Mouse (Mus musculus) forebrain, embryonic 15.5 days (tissue): ENCODE measurements around the gene Taco1. TPM values are rescaled to one million over a fixed set of nuclear protein-coding genes. Genes with fewer than 3 reads are reported as not detected.
"Not testable (repeated sequence)": the region's sequence is repeated elsewhere in the genome, so short reads cannot be mapped to it uniquely, and the experiment has no call there.

Experiments used
- ATAC-seq: fragments of 200-750 bp; cut with Nextera tagmentation; replicated peaks from 2 replicates; pipeline ENCODE4 v1.8.0; 2017; ENCODE audit warnings: mild to moderate bottlenecking, moderate TSS enrichment, moderate library complexity
- H3K27ac ChIP-seq: fragments of 300-500 bp; sonication (generic); replicated peaks from 2 replicates; pipeline ENCODE4 v1.5.1; 2015; ENCODE audit warnings: mild to moderate bottlenecking, inconsistent platforms
- H3K27me3 ChIP-seq: fragments of 300-500 bp; sonication (generic); 2 replicates; pipeline ENCODE4 v1.6.1; 2015; ENCODE audit warnings: inconsistent platforms
- H3K36me3 ChIP-seq: fragments of 300-500 bp; sonication (generic); 2 replicates; pipeline ENCODE4 v1.6.1; 2015; ENCODE audit warnings: mild to moderate bottlenecking, inconsistent platforms
- H3K4me1 ChIP-seq: fragments of 300-500 bp; sonication (generic); 2 replicates; pipeline ENCODE4 v1.6.1; 2015; ENCODE audit warnings: inconsistent platforms
- H3K4me2 ChIP-seq: fragments of 300-500 bp; sonication (generic); replicated peaks from 2 replicates; pipeline ENCODE4 v1.6.1; 2015; ENCODE audit warnings: mild to moderate bottlenecking, inconsistent platforms
- H3K4me3 ChIP-seq: fragments of 300-500 bp; sonication (generic); 2 replicates; pipeline ENCODE4 v1.5.1; 2015; ENCODE audit warnings: mild to moderate bottlenecking, inconsistent platforms
- H3K9ac ChIP-seq: fragments of 300-500 bp; sonication (generic); replicated peaks from 2 replicates; pipeline ENCODE4 v1.6.1; 2015; ENCODE audit warnings: mild to moderate bottlenecking, inconsistent platforms
- H3K9me3 ChIP-seq: fragments of 300-500 bp; sonication (generic); 2 replicates; pipeline ENCODE4 v1.6.1; 2016; ENCODE audit warnings: inconsistent platforms
- WGBS: fragments of 180-500 bp; shearing (Covaris S2); methylation state at CpG from one replicate; pipeline ENCODE4 v1.1.7; 2015; ENCODE audit warnings: mixed read lengths; 5-methylcytosine and 5-hydroxymethylcytosine counted together
- polyA plus RNA-seq: library from polyadenylated mRNA; unstranded; fragments of >200 nt; fragmentation: Nextera tagmentation; extraction: Ambion mirVana; gene quantifications from 2 replicates; pipeline ENCODE4 v1.2.1, GENCODE M21; 2015

The Taco1 gene
- polyA plus RNA-seq, 1 experiment from 2014 or later = 7.2 TPM

DNA sequence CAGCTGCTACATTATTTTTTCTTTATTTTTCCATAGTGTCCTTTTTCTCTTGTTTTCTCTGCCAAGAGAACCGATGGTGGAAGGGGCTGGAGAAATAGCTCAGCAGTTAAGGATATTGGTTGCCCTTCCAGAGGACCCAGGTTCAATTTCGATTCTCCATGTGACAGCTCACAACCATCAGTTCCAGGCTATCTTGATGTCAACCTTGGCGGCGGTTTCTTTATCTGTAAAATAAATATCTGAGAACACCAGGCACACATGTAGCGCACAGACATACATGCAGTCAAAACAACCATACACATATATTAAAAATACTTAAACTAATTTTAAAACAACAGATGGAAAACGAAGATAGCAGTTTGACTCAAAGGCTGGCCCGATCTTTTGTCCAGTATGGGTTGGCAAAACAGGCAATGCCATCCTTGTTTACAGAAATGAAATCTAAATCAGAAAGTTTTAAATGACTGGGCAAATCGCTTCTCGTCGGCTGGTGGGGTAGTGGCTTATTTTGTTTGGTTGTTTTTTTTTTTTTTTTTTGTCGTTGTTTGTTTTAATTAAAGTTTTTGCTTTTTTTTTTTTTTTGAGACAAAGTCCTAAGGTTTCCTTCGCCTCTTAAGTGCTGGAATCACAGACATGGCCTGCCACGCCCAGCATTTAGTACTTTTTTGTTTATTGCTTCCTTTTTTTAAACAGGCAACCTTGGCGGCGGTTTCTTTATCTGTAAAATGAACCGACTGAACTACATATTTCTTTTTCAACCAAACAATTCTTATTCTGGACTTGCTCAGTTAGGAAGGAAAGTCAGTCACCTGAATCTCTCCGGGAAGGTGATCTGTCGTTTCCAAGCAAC lies 563 bp upstream of the Taco1 start:
- ATAC-seq = no peak
- 46% methylated on average over 18 of the region's 18 CpGs for WGBS
- H3K4me1 ChIP-seq = peaks cover 14% of the 10 kb centered on the region
- no peaks in the 10 kb centered on the region for H3K36me3 ChIP-seq
- peak overlapping the region; percentile 84 for H3K27ac ChIP-seq
- no peaks in the 10 kb centered on the region for H3K9me3 ChIP-seq
- no peaks in the 10 kb centered on the region for H3K27me3 ChIP-seq
- H3K9ac ChIP-seq = peak overlapping the region; percentile 87
- H3K4me2 ChIP-seq = peak overlapping the region; percentile 92
- peak overlapping the region; percentile 84 for H3K4me3 ChIP-seq

DNA sequence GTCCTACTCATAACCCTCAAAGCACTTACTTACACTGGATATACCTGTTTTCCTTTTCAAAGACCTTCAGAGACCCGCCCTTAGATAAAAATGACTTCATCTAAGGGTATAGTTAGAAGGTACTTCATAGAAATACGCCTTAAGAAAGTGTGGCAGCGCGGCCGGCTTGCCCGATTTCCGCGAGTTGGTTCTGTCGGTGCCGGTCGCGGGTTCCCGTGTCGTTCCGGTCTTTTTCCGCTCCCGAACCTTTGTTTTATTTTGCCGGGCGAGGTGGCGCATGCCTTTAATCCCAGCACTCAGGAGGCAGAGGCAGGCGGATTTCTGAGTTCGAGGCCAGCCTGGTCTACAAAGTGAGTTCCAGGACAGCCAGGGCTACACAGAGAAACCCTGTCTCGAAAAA lies 755 bp downstream of the Taco1 start:
- peak overlapping the region; percentile 84 for H3K4me3 ChIP-seq
- H3K9me3 ChIP-seq, H3K36me3 ChIP-seq, ATAC-seq, H3K27me3 ChIP-seq: not testable (repeated sequence)
- peaks cover 14% of the 10 kb centered on the region for H3K4me1 ChIP-seq
- WGBS = 16% methylated on average over 23 of the region's 23 CpGs
- peak overlapping the region; percentile 84 for H3K27ac ChIP-seq
- peak overlapping the region; percentile 87 for H3K9ac ChIP-seq
- peak overlapping the region; percentile 92 for H3K4me2 ChIP-seq

DNA sequence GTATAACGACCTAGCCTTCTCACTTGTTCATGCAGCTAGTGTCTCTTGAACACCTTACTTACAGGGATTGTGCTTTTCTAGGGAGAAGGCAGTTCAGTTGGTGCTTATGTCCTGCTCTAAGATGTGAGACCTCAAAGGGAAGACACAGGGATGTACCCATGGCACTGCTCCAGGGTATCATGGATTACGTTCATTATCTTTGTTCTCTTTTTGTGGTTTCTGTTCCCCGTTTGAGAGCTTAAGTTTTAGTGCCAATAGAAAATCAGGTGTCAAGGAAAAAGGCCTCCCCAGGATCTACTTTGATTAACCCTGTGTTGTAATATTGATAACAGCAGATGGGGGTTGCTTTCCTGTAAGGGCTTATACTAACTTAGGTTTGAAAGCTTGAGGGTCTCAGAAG lies 7.9 kb downstream of the Taco1 start:
- ATAC-seq = no peak
- Histone ChIP-seq H3K36me3 (peaks cover 17% of the 10 kb centered on the region), H3K27ac (no peak overlapping the region), H3K4me1 (no peaks in the 10 kb centered on the region), H3K9me3 (no peaks in the 10 kb centered on the region), H3K4me3 (no peak overlapping the region), H3K4me2 (no peak overlapping the region), H3K27me3 (no peaks in the 10 kb centered on the region), H3K9ac (no peak overlapping the region)
- 82% methylated on average over 3 of the region's 3 CpGs for WGBS

DNA sequence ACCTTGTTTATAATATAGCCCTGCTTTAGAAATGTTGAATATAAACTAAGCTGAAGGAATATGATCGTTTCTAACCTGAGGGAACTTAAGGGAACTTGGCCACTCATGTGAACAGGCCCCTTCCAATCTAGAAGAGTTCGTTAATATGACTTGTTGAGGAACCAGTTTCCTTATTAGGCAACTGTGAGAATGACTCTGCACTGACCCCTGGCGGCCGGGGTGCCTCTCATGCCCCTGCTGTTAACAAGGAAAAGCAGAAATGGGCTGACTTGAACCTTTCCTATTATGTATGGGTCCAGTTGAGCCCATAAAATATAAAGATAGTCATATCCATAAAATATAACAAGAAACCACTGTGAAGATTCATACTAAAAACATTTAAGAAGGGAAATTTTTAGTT lies 10.5 kb downstream of the Taco1 start:
- Histone ChIP-seq H3K4me2 (no peak overlapping the region), H3K4me3 (no peak overlapping the region), H3K27ac (no peak overlapping the region), H3K9ac (no peak overlapping the region), H3K4me1 (no peaks in the 10 kb centered on the region), H3K27me3 (no peaks in the 10 kb centered on the region), H3K9me3 (no peaks in the 10 kb centered on the region), H3K36me3 (peaks cover 17% of the 10 kb centered on the region)
- WGBS = 4% methylated on average over 4 of the region's 4 CpGs
- ATAC-seq = no peak

DNA sequence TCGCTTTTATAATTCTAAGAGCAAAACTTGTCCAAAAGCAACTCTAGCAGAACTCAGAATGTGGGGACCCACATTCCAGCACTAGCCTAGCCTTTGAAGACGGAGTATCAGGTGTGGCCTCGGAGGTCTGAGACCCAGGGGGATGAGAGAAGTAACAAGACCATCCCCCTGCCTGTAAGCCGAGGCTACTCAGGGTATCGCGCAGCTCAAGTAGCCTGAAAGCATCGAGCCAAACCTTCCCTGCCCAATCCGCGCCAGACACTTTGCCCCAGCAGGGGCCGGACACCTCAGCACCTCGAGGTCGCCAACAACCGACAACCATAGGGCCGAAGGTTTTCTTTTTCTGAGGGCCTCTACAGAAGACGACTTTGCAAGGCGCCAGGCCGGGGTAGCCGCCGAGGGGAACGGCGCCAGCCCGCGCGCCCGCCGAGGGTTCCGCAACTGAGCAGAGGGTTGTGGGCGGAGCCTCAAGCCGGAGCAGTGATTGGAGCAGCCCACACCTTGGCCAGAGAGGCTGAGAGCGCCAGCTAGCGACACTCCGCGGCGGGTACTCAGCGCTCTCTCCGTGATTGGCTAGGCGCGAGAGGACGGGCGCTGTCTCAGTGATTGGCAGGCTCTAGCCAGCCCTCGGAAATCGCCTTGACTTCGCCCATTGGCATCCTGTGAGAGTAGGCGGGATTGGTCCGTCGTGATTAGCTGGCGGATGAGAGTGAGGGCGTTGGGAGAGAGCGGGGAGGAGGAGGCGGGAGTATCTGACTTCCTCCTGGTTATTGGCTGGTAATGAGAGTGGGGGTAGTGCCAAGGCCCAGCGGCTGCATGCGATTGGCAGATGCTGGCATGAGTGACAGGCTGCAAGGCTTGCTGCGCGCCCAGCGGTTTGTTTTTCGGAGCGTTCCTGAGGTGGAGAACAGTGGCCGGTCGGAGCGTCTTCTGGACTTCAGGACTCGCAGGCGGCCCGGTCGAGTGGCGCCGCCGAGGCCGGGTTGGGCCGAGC lies 18.1 kb downstream of the Taco1 start, which contains the start of gene Map3k3:
TSS of gene Map3k3 (plus strand) at position 906 of the 994 bp plus-strand sequence.
- H3K9ac ChIP-seq = peak within 1 kb of the TSS; percentile 89
- peak within 1 kb of the TSS; percentile 71 for H3K4me3 ChIP-seq
- peaks cover 20% of the 10 kb centered on the region for H3K4me1 ChIP-seq
- H3K36me3 ChIP-seq = no peaks in the 10 kb centered on the region
- WGBS = under 1% methylated on average over 69 of the region's 69 CpGs
- H3K9me3 ChIP-seq = no peaks in the 10 kb centered on the region
- peak within 1 kb of the TSS; percentile 71 for H3K4me2 ChIP-seq
- H3K27ac ChIP-seq = peak within 1 kb of the TSS; percentile 97
- ATAC-seq = peak; percentile 98
- H3K27me3 ChIP-seq = no peaks in the 10 kb centered on the region

DNA sequence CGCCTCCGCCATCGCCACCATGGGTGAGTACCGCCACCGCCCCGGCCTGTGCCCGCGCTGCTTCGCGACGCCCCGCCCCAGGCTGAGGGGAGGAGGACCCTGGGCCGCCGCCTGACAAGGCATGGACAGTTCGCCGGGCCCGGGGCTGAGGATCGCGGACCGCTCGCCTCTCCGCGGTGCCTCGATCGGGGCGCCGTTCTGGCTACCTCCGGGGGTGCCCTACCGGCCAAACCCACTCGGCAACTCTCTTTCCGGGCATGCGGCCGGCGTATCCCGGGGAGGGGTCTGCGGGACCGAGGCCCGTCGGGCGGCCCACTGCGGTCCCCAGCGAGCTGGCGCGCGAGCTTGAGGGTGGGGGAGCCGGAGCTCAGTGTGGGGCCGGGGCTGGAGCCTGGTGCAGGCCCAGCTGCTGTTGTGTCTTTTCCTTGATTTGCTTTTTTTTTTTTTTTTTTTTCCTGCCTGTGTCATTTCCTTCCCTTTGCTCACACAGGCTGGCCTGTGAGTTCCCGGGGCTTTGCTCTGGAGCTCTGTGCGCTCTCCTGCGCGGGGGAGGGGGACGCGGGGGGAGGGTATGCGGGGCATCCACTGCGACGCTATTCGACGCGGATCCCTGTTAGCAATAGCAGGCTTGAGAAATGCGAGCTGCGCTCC lies 19.2 kb downstream of the Taco1 start:
- peak; percentile 57 for ATAC-seq
- peak overlapping the region; percentile 89 for H3K9ac ChIP-seq
- peaks cover 20% of the 10 kb centered on the region for H3K4me1 ChIP-seq
- no peaks in the 10 kb centered on the region for H3K36me3 ChIP-seq
- peak overlapping the region; percentile 62 for H3K4me2 ChIP-seq
- H3K4me3 ChIP-seq = peak overlapping the region; percentile 71
- no peaks in the 10 kb centered on the region for H3K9me3 ChIP-seq
- peak overlapping the region; percentile 97 for H3K27ac ChIP-seq
- no peaks in the 10 kb centered on the region for H3K27me3 ChIP-seq
- 0% methylated on average over 61 of the region's 61 CpGs for WGBS

DNA sequence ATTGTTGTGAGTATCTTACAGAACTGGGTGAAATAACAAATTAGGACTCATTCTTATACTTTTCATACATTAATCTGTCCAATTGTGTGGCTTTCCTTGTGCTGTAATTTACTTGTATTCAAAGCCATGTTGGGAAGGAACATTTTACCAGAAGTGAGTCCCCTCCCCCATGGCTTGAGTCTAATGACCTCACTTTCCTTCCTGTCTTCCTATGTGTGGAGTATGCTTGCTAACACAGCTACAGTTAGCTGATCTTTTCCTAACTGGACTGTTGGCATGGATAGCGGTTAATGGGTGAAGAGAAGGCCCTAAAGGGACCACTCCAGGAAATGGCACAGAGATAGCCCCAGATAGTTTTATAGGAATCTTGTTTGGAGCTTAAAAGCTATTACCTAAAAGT lies 32.4 kb downstream of the Taco1 start:
- no peaks in the 10 kb centered on the region for H3K27me3 ChIP-seq
- no peak for ATAC-seq
- no peak overlapping the region for H3K27ac ChIP-seq
- no peaks in the 10 kb centered on the region for H3K9me3 ChIP-seq
- no peak overlapping the region for H3K9ac ChIP-seq
- H3K36me3 ChIP-seq = peaks cover 2% of the 10 kb centered on the region; the same call in 1 of the 2 replicates
- WGBS = 97% methylated on average over 1 of the region's 1 CpGs
- no peak overlapping the region for H3K4me3 ChIP-seq
- H3K4me1 ChIP-seq = no peaks in the 10 kb centered on the region
- H3K4me2 ChIP-seq = no peak overlapping the region

DNA sequence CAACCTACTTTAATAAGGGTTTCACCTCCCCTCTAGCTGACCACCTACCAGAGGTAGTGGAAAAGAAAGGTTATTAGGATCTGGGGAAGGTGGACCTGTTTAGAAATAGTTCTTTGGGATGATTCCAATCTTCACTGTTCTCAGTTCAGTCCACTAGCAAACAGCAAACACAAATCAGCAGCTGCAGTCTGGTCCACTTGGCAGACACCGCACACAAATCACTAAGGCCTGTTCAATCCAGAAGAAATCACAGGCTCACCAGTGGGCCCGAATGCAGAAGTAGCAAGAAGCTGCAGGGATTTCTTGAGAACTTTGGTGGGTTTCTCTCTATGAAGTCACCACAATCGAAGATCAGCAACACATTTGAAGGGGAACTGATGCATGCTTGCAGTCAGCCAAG lies 37.0 kb downstream of the Taco1 start:
- no peaks in the 10 kb centered on the region for H3K9me3 ChIP-seq
- no peak for ATAC-seq
- no peak overlapping the region for H3K9ac ChIP-seq
- no peaks in the 10 kb centered on the region for H3K4me1 ChIP-seq
- no peak overlapping the region for H3K4me2 ChIP-seq
- WGBS = 93% methylated on average over 3 of the region's 3 CpGs
- no peak overlapping the region for H3K27ac ChIP-seq
- H3K4me3 ChIP-seq = no peak overlapping the region
- peaks cover 7% of the 10 kb centered on the region for H3K36me3 ChIP-seq
- no peaks in the 10 kb centered on the region for H3K27me3 ChIP-seq

DNA sequence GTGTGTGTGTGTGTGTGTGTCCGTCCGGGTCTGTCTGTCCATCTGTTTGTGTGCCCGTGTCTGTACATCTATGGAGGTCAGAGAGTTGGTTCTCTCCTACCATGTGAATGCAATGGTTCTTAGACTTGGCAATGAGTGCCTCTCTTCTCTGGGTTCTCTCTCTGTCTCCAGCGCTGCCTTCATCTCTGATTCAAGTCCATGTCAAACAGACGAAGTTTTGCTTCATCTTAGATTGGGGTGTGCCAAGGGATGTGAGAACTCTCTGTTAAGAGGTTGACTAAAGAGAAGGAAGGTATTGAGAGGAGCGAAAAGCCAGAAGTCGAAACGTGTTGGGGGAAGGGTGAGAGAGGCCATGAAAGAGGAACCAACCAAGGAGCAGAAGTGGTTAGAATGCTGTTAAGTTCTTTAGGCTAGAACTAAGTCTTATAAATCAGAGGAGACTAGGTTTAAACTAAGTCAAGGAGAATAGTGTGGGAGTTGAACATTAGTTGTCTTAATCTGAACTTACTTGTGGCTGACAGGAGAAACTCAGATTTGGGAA lies 40.3 kb downstream of the Taco1 start:
- H3K4me2 ChIP-seq = no peak overlapping the region
- no peak overlapping the region for H3K4me3 ChIP-seq
- H3K36me3 ChIP-seq = peaks cover 7% of the 10 kb centered on the region
- H3K9me3 ChIP-seq = no peaks in the 10 kb centered on the region
- no peak overlapping the region for H3K9ac ChIP-seq
- H3K27me3 ChIP-seq = no peaks in the 10 kb centered on the region
- no peaks in the 10 kb centered on the region for H3K4me1 ChIP-seq
- 90% methylated on average over 7 of the region's 8 CpGs for WGBS
- H3K27ac ChIP-seq = no peak overlapping the region
- no peak for ATAC-seq

DNA sequence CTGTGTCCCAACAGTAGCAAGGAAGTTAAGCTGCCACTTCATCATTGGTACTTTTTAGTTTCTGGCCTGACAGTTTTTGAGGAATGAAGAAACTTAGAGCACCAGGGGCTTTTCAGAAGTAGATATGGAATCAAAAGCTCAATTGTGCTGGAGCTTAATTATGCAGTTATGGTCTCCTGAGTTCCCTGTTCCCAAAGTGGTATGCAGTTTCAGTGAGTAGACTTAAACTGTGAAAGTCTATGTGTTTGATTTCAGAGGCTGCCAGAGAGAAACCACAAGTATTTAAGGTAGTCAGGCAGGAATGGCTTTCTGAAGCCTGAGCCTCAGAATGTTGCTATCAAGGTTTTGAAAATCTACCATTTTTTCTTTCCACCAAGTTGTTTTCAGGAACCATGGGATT lies 45.8 kb downstream of the Taco1 start:
- no peak for ATAC-seq
- H3K27me3 ChIP-seq = no peaks in the 10 kb centered on the region
- no peak overlapping the region for H3K4me2 ChIP-seq
- H3K27ac ChIP-seq = no peak overlapping the region
- H3K4me1 ChIP-seq = no peaks in the 10 kb centered on the region
- no peak overlapping the region for H3K4me3 ChIP-seq
- no peaks in the 10 kb centered on the region for H3K9me3 ChIP-seq
- peaks cover 28% of the 10 kb centered on the region for H3K36me3 ChIP-seq
- no peak overlapping the region for H3K9ac ChIP-seq

DNA sequence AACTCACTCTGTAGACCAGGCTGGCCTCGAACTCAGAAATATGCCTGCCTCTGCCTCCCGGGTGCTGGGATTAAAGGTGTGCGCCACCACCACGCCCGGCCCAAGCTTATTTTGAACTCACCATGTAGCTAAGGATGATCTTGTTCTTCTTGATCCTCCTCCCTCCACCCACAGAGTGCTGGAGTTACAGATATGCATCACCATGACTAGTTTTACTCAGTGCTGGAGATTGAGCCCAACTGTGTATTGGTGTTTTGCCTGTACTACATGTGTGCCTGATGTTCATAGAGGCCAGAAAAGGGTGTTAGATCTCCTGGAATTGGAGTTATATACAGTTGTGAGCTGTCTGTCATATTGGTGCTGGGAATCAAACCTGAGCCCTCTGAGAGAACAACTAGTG lies 56.4 kb downstream of the Taco1 start:
- WGBS = 97% methylated on average over 5 of the region's 5 CpGs
- Histone ChIP-seq H3K9ac (no peak overlapping the region), H3K36me3 (peaks cover 40% of the 10 kb centered on the region), H3K4me3 (no peak overlapping the region), H3K9me3 (no peaks in the 10 kb centered on the region), H3K27ac (no peak overlapping the region), H3K4me1 (no peaks in the 10 kb centered on the region), H3K27me3 (no peaks in the 10 kb centered on the region), H3K4me2 (no peak overlapping the region)
- no peak for ATAC-seq
